Mouse (Mus musculus) forebrain, embryonic 11.5 days (tissue): ENCODE results near the gene Ctcf. TPM values are rescaled to one million over a fixed set of nuclear protein-coding genes. Genes with fewer than 3 reads are reported as not detected.
A peak's percentile ranks its signal among the peaks of the same experiment; 100 is the strongest.

Source experiments
- ATAC-seq: fragments of 200-750 bp; cut with Nextera tagmentation; replicated peaks from 2 replicates; pipeline ENCODE4 v1.8.0; 2017; ENCODE audit warnings: moderate TSS enrichment; ENCODE audit not compliant: low FRiP score
- DNase-seq: peaks from one replicate; pipeline ENCODE4 v3.0.0-alpha.2; 2017; ENCODE audit warnings: low spot score
- H3K27ac ChIP-seq: fragments of 300-500 bp; sonication (generic); 2 replicates; pipeline ENCODE4 v1.5.1; 2014; ENCODE audit warnings: low read depth, low read length
- H3K27me3 ChIP-seq: fragments of 300-500 bp; sonication (generic); 2 replicates; pipeline ENCODE4 v1.6.1; 2014; ENCODE audit warnings: mild to moderate bottlenecking, low read length, mixed read lengths; ENCODE audit not compliant: control insufficient read depth, insufficient read depth
- H3K36me3 ChIP-seq: fragments of 300-500 bp; sonication (generic); 2 replicates; pipeline ENCODE4 v1.6.1; 2014; ENCODE audit warnings: mild to moderate bottlenecking, low read length, moderate library complexity, mixed read lengths; ENCODE audit not compliant: control insufficient read depth, insufficient read depth
- H3K4me1 ChIP-seq: fragments of 300-500 bp; sonication (generic); replicated peaks from 2 replicates; pipeline ENCODE4 v1.6.1; 2014; ENCODE audit warnings: low read length, mixed read lengths; ENCODE audit not compliant: control insufficient read depth, insufficient read depth
- H3K4me2 ChIP-seq: fragments of 300-500 bp; sonication (generic); 2 replicates; pipeline ENCODE4 v1.6.1; 2014; ENCODE audit warnings: low read depth, mild to moderate bottlenecking, low read length, moderate library complexity, mixed read lengths; ENCODE audit not compliant: severe bottlenecking
- H3K4me3 ChIP-seq: fragments of 300-500 bp; sonication (generic); 2 replicates; pipeline ENCODE4 v1.5.1; 2014; ENCODE audit warnings: low read depth, low read length
- H3K9ac ChIP-seq: fragments of 300-500 bp; sonication (generic); 2 replicates; pipeline ENCODE4 v1.6.1; 2014; ENCODE audit warnings: low read length
- H3K9me3 ChIP-seq: fragments of 300-500 bp; sonication (generic); 2 replicates; pipeline ENCODE4 v1.6.1; 2016; ENCODE audit warnings: low read length, mixed read lengths; ENCODE audit not compliant: control insufficient read depth
- WGBS: fragments of 180-500 bp; shearing (Covaris S2); extraction: QIAGEN DNeasy Blood & Tissue Kit; methylation state at CpG from one replicate; pipeline ENCODE4 v1.1.7; 2014; 5-methylcytosine and 5-hydroxymethylcytosine counted together
- polyA plus RNA-seq: library from polyadenylated mRNA; unstranded; fragments of >200 nt; fragmentation: Nextera tagmentation; extraction: Ambion mirVana; gene quantifications from 2 replicates; pipeline ENCODE4 v1.2.1, GENCODE M21; 2014

The Ctcf gene
- polyA plus RNA-seq, 1 experiment from 2014 or later: 134 TPM

- no peaks in the 10 kb centered on the region for H3K9me3 ChIP-seq
- no peak overlapping the region for H3K4me3 ChIP-seq
- H3K4me2 ChIP-seq: no peak overlapping the region
- no peak overlapping the region for H3K9ac ChIP-seq
- 94% methylated on average over 34 of the region's 34 CpGs for WGBS
- no peak overlapping the region for H3K27ac ChIP-seq
- peaks cover 6% of the 10 kb centered on the region; the same call in 1 of the 2 replicates for H3K36me3 ChIP-seq
- ATAC-seq (no peak), DNase-seq (no peak)
- H3K4me1 ChIP-seq: peaks cover 12% of the 10 kb centered on the region
- H3K27me3 ChIP-seq: no peaks in the 10 kb centered on the region
Measured at GRCm38 (mm10) chr8:105704146-105704812, 67.9 kb downstream of the Ctcf start.

GRCm38 (mm10) chr8:105704955-105705354, 68.6 kb downstream of the Ctcf start:
- Histone ChIP-seq H3K4me2 (no peak overlapping the region), H3K36me3 (peaks cover 6% of the 10 kb centered on the region; the same call in 1 of the 2 replicates), H3K27ac (no peak overlapping the region), H3K27me3 (no peaks in the 10 kb centered on the region), H3K4me1 (peaks cover 12% of the 10 kb centered on the region), H3K9me3 (no peaks in the 10 kb centered on the region), H3K9ac (no peak overlapping the region), H3K4me3 (no peak overlapping the region)
- 91% methylated on average over 6 of the region's 6 CpGs for WGBS
- DNase-seq (no peak), ATAC-seq (no peak)

DNA sequence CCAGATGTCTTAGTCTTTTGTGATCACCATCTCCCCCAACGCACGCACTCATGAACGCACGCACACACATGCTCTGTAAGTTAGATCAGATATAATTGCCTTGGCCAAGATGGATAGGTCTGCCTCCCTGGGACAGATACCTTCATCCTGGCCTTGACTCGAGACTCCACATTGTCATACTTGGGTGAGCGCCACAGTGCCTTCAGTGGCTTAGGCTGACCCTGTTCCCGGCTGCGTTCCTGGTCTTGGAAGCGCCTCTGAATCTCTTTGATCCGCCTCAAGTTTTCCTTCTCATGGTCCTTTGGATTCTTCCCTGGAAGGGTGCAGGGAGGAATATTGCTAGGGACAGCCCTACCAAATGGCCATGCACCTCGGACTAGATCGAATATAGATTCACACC, 70.1 kb downstream of the Ctcf start:
- DNase-seq (no peak), ATAC-seq (no peak)
- 84% methylated on average over 12 of the region's 12 CpGs for WGBS
- H3K4me1 ChIP-seq: peaks cover 9% of the 10 kb centered on the region
- H3K27me3 ChIP-seq: no peaks in the 10 kb centered on the region
- no peaks in the 10 kb centered on the region for H3K9me3 ChIP-seq
- H3K9ac ChIP-seq: peak overlapping the region; percentile 79; the same call in 1 of the 2 replicates
- H3K4me3 ChIP-seq: peak overlapping the region; percentile 70
- peaks cover 6% of the 10 kb centered on the region; the same call in 1 of the 2 replicates for H3K36me3 ChIP-seq
- H3K27ac ChIP-seq: no peak overlapping the region
- H3K4me2 ChIP-seq: peak overlapping the region; percentile 85

GRCm38 (mm10) chr8:105707498-105708403, 71.4 kb downstream of the Ctcf start, which contains the start of the genes 4933405L10Rik and Enkd1:
TSS of gene 4933405L10Rik (plus strand) at chr8:105707655.
TSS of gene Enkd1 (minus strand) at chr8:105708210.
- ATAC-seq: peak; percentile 92
- no peak within 1 kb of the TSS for H3K27ac ChIP-seq
- H3K4me3 ChIP-seq: peak within 1 kb of the TSS; percentile 70
- peaks cover 6% of the 10 kb centered on the region; the same call in 1 of the 2 replicates for H3K36me3 ChIP-seq
- no peaks in the 10 kb centered on the region for H3K27me3 ChIP-seq
- H3K4me1 ChIP-seq: peaks cover 4% of the 10 kb centered on the region; the same call in 1 of the 2 replicates
- H3K4me2 ChIP-seq: peak within 1 kb of the TSS; percentile 85
- 1% methylated on average over 55 of the region's 55 CpGs for WGBS
- peak within 1 kb of the TSS; percentile 79 for H3K9ac ChIP-seq
- peak; percentile 96 for DNase-seq
- no peaks in the 10 kb centered on the region for H3K9me3 ChIP-seq

- Histone ChIP-seq H3K36me3 (peaks cover 4% of the 10 kb centered on the region; the same call in 1 of the 2 replicates), H3K4me3 (no peak overlapping the region), H3K27ac (no peak overlapping the region), H3K4me1 (peaks cover 4% of the 10 kb centered on the region; the same call in 1 of the 2 replicates), H3K9me3 (no peaks in the 10 kb centered on the region), H3K9ac (no peak overlapping the region), H3K4me2 (no peak overlapping the region), H3K27me3 (no peaks in the 10 kb centered on the region)
- ATAC-seq (no peak), DNase-seq (no peak)
- WGBS: 94% methylated on average over 8 of the region's 8 CpGs
Measured at GRCm38 (mm10) chr8:105708675-105709074, 72.3 kb downstream of the Ctcf start.

DNA sequence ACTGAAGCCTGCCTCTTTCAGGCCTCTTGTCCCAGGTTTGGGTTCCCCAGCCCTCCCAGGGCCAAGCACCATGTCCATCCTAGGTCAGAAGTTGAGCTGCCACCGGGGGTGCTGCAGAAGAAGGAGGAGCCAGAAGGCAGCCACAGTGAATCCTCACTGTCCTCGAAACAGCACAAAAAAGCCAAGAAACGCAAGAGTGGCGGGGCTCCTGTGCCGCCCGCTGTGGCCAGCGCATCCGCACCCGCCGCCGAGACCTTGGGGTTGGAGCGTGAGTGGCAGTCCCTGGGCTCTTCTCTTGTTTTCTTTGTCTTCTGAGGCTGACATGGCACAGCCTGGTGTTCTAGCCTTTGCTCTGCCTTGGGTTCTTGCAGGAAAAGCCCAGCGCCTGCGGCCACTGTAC, 72.9 kb downstream of the Ctcf start:
- WGBS: 81% methylated on average over 14 of the region's 14 CpGs
- Histone ChIP-seq H3K27me3 (no peaks in the 10 kb centered on the region), H3K4me2 (no peak overlapping the region), H3K9me3 (no peaks in the 10 kb centered on the region), H3K9ac (no peak overlapping the region), H3K36me3 (no peaks in the 10 kb centered on the region), H3K4me1 (peaks cover 4% of the 10 kb centered on the region; the same call in 1 of the 2 replicates), H3K27ac (no peak overlapping the region), H3K4me3 (no peak overlapping the region)
- DNase-seq: no peak
- ATAC-seq: no peak

DNA sequence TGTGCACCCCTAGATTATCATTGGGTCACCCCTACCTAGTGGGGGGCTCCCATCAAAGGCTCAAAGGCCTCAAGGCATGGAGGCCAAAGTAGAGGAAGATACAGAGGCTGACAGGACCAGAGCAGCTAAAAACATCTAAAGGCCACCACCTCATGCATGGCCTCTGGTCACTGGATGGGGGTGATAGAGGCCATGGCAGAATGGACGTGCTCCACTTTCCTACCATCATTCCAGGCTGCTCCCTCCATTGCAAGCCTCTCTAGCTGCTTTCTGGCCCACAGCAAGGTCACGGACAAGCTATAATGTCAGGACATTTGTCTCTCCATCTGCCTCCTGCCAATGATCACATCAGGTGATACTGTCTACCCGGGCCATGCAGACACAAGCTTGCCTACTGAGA, 75.9 kb downstream of the Ctcf start:
- H3K36me3 ChIP-seq: no peaks in the 10 kb centered on the region
- ATAC-seq (no peak), DNase-seq (no peak)
- H3K9ac ChIP-seq: no peak overlapping the region
- H3K4me3 ChIP-seq: no peak overlapping the region
- 90% methylated on average over 3 of the region's 3 CpGs for WGBS
- H3K4me1 ChIP-seq: no peaks in the 10 kb centered on the region
- no peaks in the 10 kb centered on the region for H3K27me3 ChIP-seq
- H3K9me3 ChIP-seq: no peaks in the 10 kb centered on the region
- no peak overlapping the region for H3K27ac ChIP-seq
- H3K4me2 ChIP-seq: no peak overlapping the region

- H3K27me3 ChIP-seq: no peaks in the 10 kb centered on the region
- no peak overlapping the region for H3K27ac ChIP-seq
- ATAC-seq (peak; percentile 45; the same call in 1 of the 2 replicates), DNase-seq (peak; percentile 91)
- H3K36me3 ChIP-seq: no peaks in the 10 kb centered on the region
- H3K9me3 ChIP-seq: no peaks in the 10 kb centered on the region
- H3K4me2 ChIP-seq: no peak overlapping the region
- WGBS: 5% methylated on average over 3 of the region's 3 CpGs
- no peaks in the 10 kb centered on the region for H3K4me1 ChIP-seq
- H3K4me3 ChIP-seq: no peak overlapping the region
- no peak overlapping the region for H3K9ac ChIP-seq
Measured at GRCm38 (mm10) chr8:105714139-105714538, 77.8 kb downstream of the Ctcf start.
